Comparison of ENCODE assay signal across 9 mouse cellular contexts in the genomic region with DNA sequence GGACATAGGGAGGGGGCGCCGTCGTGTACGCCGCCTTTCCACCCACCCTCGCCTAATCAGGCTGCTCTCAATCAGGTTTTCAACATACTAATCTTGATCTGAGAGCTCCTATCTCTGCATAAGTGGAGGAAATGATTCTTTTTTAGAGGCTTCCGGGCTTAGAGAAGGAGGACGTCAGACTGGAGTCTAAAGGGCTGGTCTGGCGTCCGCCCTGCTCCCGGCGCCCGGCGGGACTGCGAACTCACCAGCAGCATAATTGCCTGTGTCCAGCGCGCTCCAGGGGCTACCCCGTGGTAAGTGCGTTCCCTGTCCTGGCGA. TPM values are rescaled to one million over a fixed set of nuclear protein-coding genes. Genes with fewer than 3 reads are reported as not detected.
A peak's percentile ranks its signal among the peaks of the same experiment; 100 is the strongest.
DNase-seq lines count a peak whose midpoint lies in the region; ATAC-seq and TF ChIP-seq lines count a peak whose summit lies in the region.
"Had no signal": no experiment of that assay in that cellular context is flagged by ENCODE, and none has a peak within 500 bp of the region (broad histone marks: within the 10 kb centered on the region; RNA-seq: fewer than 3 reads in every experiment).

No protein-coding gene starts in this region.

- peaks cover 79% of the 10 kb centered on the region for H3K27me3 ChIP-seq in embryonic facial prominence, embryonic 15.5 days
- H3K27me3 ChIP-seq in hindbrain, postnatal 0 days (ENCODE audit: insufficient read depth, low read length): peaks cover 62% of the 10 kb centered on the region
- H3K27me3 ChIP-seq in liver, embryonic 15.5 days: peaks cover 98% of the 10 kb centered on the region

- peaks cover 30% of the 10 kb centered on the region for H3K4me1 ChIP-seq in embryonic facial prominence, embryonic 15.5 days
- no peaks in the 10 kb centered on the region for H3K4me1 ChIP-seq in hindbrain, postnatal 0 days (ENCODE audit: insufficient read depth, low read length)
- H3K4me1 ChIP-seq in liver, embryonic 15.5 days (replicated peaks): 0 out of 2 replicates have a peak, but pooled peaks cover 6% of the 10 kb centered on the region

- H3K36me3 ChIP-seq in embryonic facial prominence, embryonic 15.5 days: no peaks in the 10 kb centered on the region
- no peaks in the 10 kb centered on the region for H3K36me3 ChIP-seq in hindbrain, postnatal 0 days (ENCODE audit: insufficient read depth, low read length)
- H3K36me3 ChIP-seq in liver, embryonic 15.5 days (replicated peaks): no peaks in the 10 kb centered on the region

- TF ChIP-seq CTCF in hindbrain, postnatal 0 days (IDR thresholded peaks at IDR 0.05; ENCODE audit: low read depth): no peak

- no peak for ATAC-seq in embryonic facial prominence, embryonic 15.5 days (ENCODE audit: insufficient number of reproducible peaks, low FRiP score, low TSS enrichment, low read depth)
- no peak for ATAC-seq in hindbrain, postnatal 0 days
- 0 out of 2 replicates have a peak, but pooled peaks have one; percentile 31 for ATAC-seq in liver, embryonic 15.5 days (ENCODE audit: insufficient read depth)
- ATAC-seq in monocyte, adult 5-6 weeks (replicated peaks; ENCODE audit: insufficient number of reproducible peaks, low FRiP score, low TSS enrichment, poor library complexity, severe bottlenecking): no peak

- H3K4me2 ChIP-seq in embryonic facial prominence, embryonic 15.5 days (replicated peaks): peak overlapping the region; percentile 45
- 0 out of 2 replicates have a peak overlapping the region, but pooled peaks have one; percentile 11 for H3K4me2 ChIP-seq in hindbrain, postnatal 0 days (ENCODE audit: low read depth, low read length)
- peak overlapping the region; percentile 37 for H3K4me2 ChIP-seq in liver, embryonic 15.5 days

- no peaks in the 10 kb centered on the region for H3K9me3 ChIP-seq in embryonic facial prominence, embryonic 15.5 days (replicated peaks)
- H3K9me3 ChIP-seq in hindbrain, postnatal 0 days (ENCODE audit: low read length): no peaks in the 10 kb centered on the region
- H3K9me3 ChIP-seq in liver, embryonic 15.5 days (replicated peaks): no peaks in the 10 kb centered on the region

- peak; percentile 21 for DNase-seq in adrenal gland, postnatal 14 days
- DNase-seq in adrenal gland, postnatal 4 days (ENCODE audit: low spot score in 2 of 2): no peak
- DNase-seq in hindbrain, postnatal 0 days (ENCODE audit: low spot score): no peak
- no peak for DNase-seq in thymus, postnatal 25 days
- no peak for DNase-seq in thymus, postnatal 14 days

- under 1% methylated on average over 20 of the region's 20 CpGs for WGBS in embryonic facial prominence, embryonic 15.5 days
- WGBS in hindbrain, postnatal 0 days: under 1% methylated on average over 20 of the region's 20 CpGs
- WGBS in liver, embryonic 15.5 days (ENCODE audit: insufficient replicate concordance): under 1% methylated on average over 20 of the region's 20 CpGs

- H3K27ac ChIP-seq in embryonic facial prominence, embryonic 15.5 days (replicated peaks): peak overlapping the region; percentile 85
- no peak overlapping the region for H3K27ac ChIP-seq in hindbrain, postnatal 0 days
- no peak overlapping the region for H3K27ac ChIP-seq in liver, embryonic 15.5 days (replicated peaks)

- H3K9ac ChIP-seq in embryonic facial prominence, embryonic 15.5 days: peak overlapping the region; percentile 28
- no peak overlapping the region for H3K9ac ChIP-seq in hindbrain, postnatal 0 days (replicated peaks; ENCODE audit: low read length)
- H3K9ac ChIP-seq in liver, embryonic 15.5 days: no peak overlapping the region

- peak overlapping the region; percentile 42 for H3K4me3 ChIP-seq in embryonic facial prominence, embryonic 15.5 days (replicated peaks)
- H3K4me3 ChIP-seq in hindbrain, postnatal 0 days (ENCODE audit: low read length): peak overlapping the region; percentile 3; the same call in 1 of the 2 replicates
- peak overlapping the region; percentile 17; the same call in 1 of the 2 replicates for H3K4me3 ChIP-seq in liver, embryonic 15.5 days (replicated peaks)
- H3K4me3 ChIP-seq: myocyte had no signal

RNA-seq across cellular contexts. Expression of gene Lhx8, which starts 1.7 kb away (rescaled TPM):
- total RNA-seq in adrenal gland, postnatal 14 days (2021): 0.63 and 2.0 TPM in 2 replicates
- total RNA-seq in adrenal gland, postnatal 4 days (2021): under 1 TPM; 0.34 to 0.50 TPM
- polyA plus RNA-seq in embryonic facial prominence, embryonic 15.5 days (2015; fragmentation: Nextera tagmentation; extraction: Ambion mirVana): 29.9 and 33.6 TPM in 2 replicates
- total RNA-seq in hindbrain, postnatal 0 days (2014; rRNA removed): not detected in 2 replicates
- polyA plus RNA-seq in hindbrain, postnatal 0 days (2015; fragmentation: Nextera tagmentation; extraction: Ambion mirVana): 0.20 and 0.21 TPM in 2 replicates
- 0.08 TPM in 1 of 2 replicates, not detected in the other for polyA plus RNA-seq in liver, embryonic 15.5 days (2015; fragmentation: Nextera tagmentation; extraction: Ambion mirVana)
- total RNA-seq in monocyte, adult 5-6 weeks (2017): not detected in 3 replicates
- polyA plus RNA-seq: myocyte had no signal
